Mouse (Mus musculus): ENCODE measurements at regions not wholly inside any gene's neighbourhood (a gene's known extent, or its start where the extent isn't known, plus 50 kb on each side); places are given as distances from the start of the nearest gene placed in this dataset.

DNA sequence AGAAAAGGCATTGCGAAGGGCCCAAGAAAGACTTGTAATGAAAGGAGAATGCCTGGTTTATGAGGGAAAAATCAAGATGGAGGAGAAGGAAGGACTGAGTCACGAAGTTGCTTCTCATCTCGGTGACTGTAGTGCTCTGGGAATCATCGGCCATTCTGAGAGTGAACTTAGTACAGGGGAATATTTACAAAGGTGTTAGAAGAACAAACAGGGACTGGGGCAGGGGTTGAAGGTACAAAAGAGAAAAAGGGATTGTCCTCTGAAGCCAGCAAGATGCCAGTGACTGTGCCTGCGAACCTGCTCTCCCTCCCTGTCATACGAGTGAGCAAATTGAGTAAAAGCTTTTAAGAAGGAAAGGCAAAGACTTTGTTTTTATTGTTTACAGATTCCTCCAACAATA, 78.1 kb upstream of the Ywhaq start:
- no peaks in the 10 kb centered on the region for H3K27me3 ChIP-seq (ENCODE audit: control insufficient read depth, insufficient read depth, low read depth, low read length)
- no peak overlapping the region for H3K27ac ChIP-seq (ENCODE audit: low read length)
- ATAC-seq (ENCODE audit: low read depth): no peak
- no peak overlapping the region for H3K4me2 ChIP-seq (ENCODE audit: low read depth, low read length)
- no peak overlapping the region for H3K4me3 ChIP-seq (ENCODE audit: low read length)
- peaks cover 3% of the 10 kb centered on the region; the same call in 1 of the 2 replicates for H3K4me1 ChIP-seq (replicated peaks; ENCODE audit: control insufficient read depth, insufficient read depth, low read length)
- WGBS: 72% methylated on average over 6 of the region's 6 CpGs
- no peak overlapping the region for H3K9ac ChIP-seq (ENCODE audit: low read length)
- H3K36me3 ChIP-seq (ENCODE audit: control insufficient read depth, insufficient read depth, low read length): no peaks in the 10 kb centered on the region
- no peaks in the 10 kb centered on the region for H3K9me3 ChIP-seq (ENCODE audit: control insufficient read depth, low read length)

GRCm38 (mm10) chr12:21493471-21493870, 76.0 kb upstream of the Ywhaq start:
- Histone ChIP-seq H3K27ac (ENCODE audit: low read length) (no peak overlapping the region), H3K4me2 (ENCODE audit: low read depth, low read length) (no peak overlapping the region), H3K4me3 (ENCODE audit: low read length) (no peak overlapping the region), H3K9me3 (ENCODE audit: control insufficient read depth, low read length) (no peaks in the 10 kb centered on the region), H3K9ac (ENCODE audit: low read length) (no peak overlapping the region), H3K36me3 (ENCODE audit: control insufficient read depth, insufficient read depth, low read length) (no peaks in the 10 kb centered on the region), H3K27me3 (ENCODE audit: control insufficient read depth, insufficient read depth, low read depth, low read length) (no peaks in the 10 kb centered on the region), H3K4me1 (replicated peaks; ENCODE audit: control insufficient read depth, insufficient read depth, low read length) (peaks cover 3% of the 10 kb centered on the region; the same call in 1 of the 2 replicates)
- ATAC-seq (ENCODE audit: low read depth): no peak
- WGBS: 37% methylated on average over 3 of the region's 3 CpGs

- no peak for ATAC-seq (ENCODE audit: low read depth)
- Histone ChIP-seq H3K36me3 (ENCODE audit: control insufficient read depth, insufficient read depth, low read length) (no peaks in the 10 kb centered on the region), H3K4me1 (replicated peaks; ENCODE audit: control insufficient read depth, insufficient read depth, low read length) (peaks cover 3% of the 10 kb centered on the region; the same call in 1 of the 2 replicates), H3K4me3 (ENCODE audit: low read length) (no peak overlapping the region), H3K4me2 (ENCODE audit: low read depth, low read length) (no peak overlapping the region), H3K27ac (ENCODE audit: low read length) (no peak overlapping the region), H3K9ac (ENCODE audit: low read length) (no peak overlapping the region), H3K27me3 (ENCODE audit: control insufficient read depth, insufficient read depth, low read depth, low read length) (no peaks in the 10 kb centered on the region), H3K9me3 (ENCODE audit: control insufficient read depth, low read length) (no peaks in the 10 kb centered on the region)
- WGBS: 55% methylated on average over 8 of the region's 8 CpGs
These were observed 75.3 kb upstream of the Ywhaq start for GRCm38 (mm10) chr12:21492549-21493291.

DNA sequence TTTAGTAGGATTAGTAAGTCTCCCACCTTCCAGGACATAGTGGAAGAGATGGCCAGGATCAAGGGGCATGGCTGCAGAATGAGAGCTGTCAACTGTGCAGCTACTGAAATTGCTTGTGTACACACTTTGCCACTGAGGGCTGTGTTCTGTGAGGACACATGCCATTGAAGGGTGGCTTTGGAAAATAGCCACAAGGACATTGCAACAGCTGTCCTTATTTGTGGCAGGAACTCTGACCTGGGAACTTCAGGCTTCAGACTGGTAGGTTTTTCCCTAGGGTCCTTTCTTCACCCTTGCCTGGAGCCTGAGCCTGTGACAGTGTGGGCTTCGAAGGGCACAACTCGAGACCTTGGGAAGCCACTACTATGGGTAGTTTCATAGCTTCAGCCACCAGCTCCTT, 64.2 kb upstream of the Ywhaq start:
- H3K27ac ChIP-seq (ENCODE audit: low read length): no peak overlapping the region
- no peaks in the 10 kb centered on the region for H3K4me1 ChIP-seq (replicated peaks; ENCODE audit: control insufficient read depth, insufficient read depth, low read length)
- H3K4me2 ChIP-seq (ENCODE audit: low read depth, low read length): no peak overlapping the region
- WGBS: 80% methylated on average over 2 of the region's 2 CpGs
- no peaks in the 10 kb centered on the region for H3K9me3 ChIP-seq (ENCODE audit: control insufficient read depth, low read length)
- no peak for ATAC-seq (ENCODE audit: low read depth)
- H3K27me3 ChIP-seq (ENCODE audit: control insufficient read depth, insufficient read depth, low read depth, low read length): no peaks in the 10 kb centered on the region
- H3K9ac ChIP-seq (ENCODE audit: low read length): no peak overlapping the region
- no peaks in the 10 kb centered on the region for H3K36me3 ChIP-seq (ENCODE audit: control insufficient read depth, insufficient read depth, low read length)
- no peak overlapping the region for H3K4me3 ChIP-seq (ENCODE audit: low read length)

DNA sequence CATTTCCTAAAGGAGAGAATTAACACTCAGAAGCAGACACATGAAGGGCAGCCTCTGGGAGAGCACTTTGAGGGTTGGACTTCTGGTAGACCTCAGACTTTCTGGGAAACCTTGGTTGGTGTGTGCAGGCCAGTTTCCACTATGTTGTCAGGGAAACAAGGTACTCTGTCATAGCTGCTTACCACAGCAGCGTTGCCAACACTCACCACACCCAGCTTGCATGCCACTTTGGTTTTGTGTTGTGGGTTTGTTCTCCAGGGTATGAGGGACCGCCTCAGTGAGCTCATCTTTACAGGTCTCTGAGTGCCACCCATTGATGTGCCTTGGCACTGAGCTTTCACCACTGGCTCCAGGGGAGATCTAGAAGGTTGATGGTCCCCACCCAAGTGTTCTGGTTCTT, 62.8 kb upstream of the Ywhaq start:
- 69% methylated on average over 2 of the region's 2 CpGs for WGBS
- Histone ChIP-seq H3K27me3 (ENCODE audit: control insufficient read depth, insufficient read depth, low read depth, low read length) (no peaks in the 10 kb centered on the region), H3K36me3 (ENCODE audit: control insufficient read depth, insufficient read depth, low read length) (no peaks in the 10 kb centered on the region), H3K4me3 (ENCODE audit: low read length) (no peak overlapping the region), H3K27ac (ENCODE audit: low read length) (no peak overlapping the region), H3K4me2 (ENCODE audit: low read depth, low read length) (no peak overlapping the region), H3K9ac (ENCODE audit: low read length) (no peak overlapping the region), H3K4me1 (replicated peaks; ENCODE audit: control insufficient read depth, insufficient read depth, low read length) (no peaks in the 10 kb centered on the region), H3K9me3 (ENCODE audit: control insufficient read depth, low read length) (no peaks in the 10 kb centered on the region)
- no peak for ATAC-seq (ENCODE audit: low read depth)

- no peak overlapping the region for H3K4me2 ChIP-seq (ENCODE audit: low read depth, low read length)
- no peak overlapping the region for H3K4me3 ChIP-seq (ENCODE audit: low read length)
- no peak for ATAC-seq (ENCODE audit: low read depth)
- no peak overlapping the region for H3K9ac ChIP-seq (ENCODE audit: low read length)
- 29% methylated on average over 1 of the region's 1 CpGs for WGBS
- no peaks in the 10 kb centered on the region for H3K4me1 ChIP-seq (replicated peaks; ENCODE audit: control insufficient read depth, insufficient read depth, low read length)
- H3K9me3 ChIP-seq (ENCODE audit: control insufficient read depth, low read length): no peaks in the 10 kb centered on the region
- H3K27me3 ChIP-seq (ENCODE audit: control insufficient read depth, insufficient read depth, low read depth, low read length): no peaks in the 10 kb centered on the region
- no peaks in the 10 kb centered on the region for H3K36me3 ChIP-seq (ENCODE audit: control insufficient read depth, insufficient read depth, low read length)
- no peak overlapping the region for H3K27ac ChIP-seq (ENCODE audit: low read length)
These were observed 61.8 kb upstream of the Ywhaq start for GRCm38 (mm10) chr12:21479251-21479650.

GRCm38 (mm10) chr12:21476516-21476915, 59.1 kb upstream of the Ywhaq start:
- H3K36me3 ChIP-seq (ENCODE audit: control insufficient read depth, insufficient read depth, low read length): no peaks in the 10 kb centered on the region
- no peak overlapping the region for H3K4me2 ChIP-seq (ENCODE audit: low read depth, low read length)
- no peak overlapping the region for H3K4me3 ChIP-seq (ENCODE audit: low read length)
- H3K4me1 ChIP-seq (replicated peaks; ENCODE audit: control insufficient read depth, insufficient read depth, low read length): no peaks in the 10 kb centered on the region
- ATAC-seq (ENCODE audit: low read depth): no peak
- WGBS: 64% methylated on average over 2 of the region's 2 CpGs
- H3K27ac ChIP-seq (ENCODE audit: low read length): no peak overlapping the region
- no peaks in the 10 kb centered on the region for H3K27me3 ChIP-seq (ENCODE audit: control insufficient read depth, insufficient read depth, low read depth, low read length)
- H3K9me3 ChIP-seq (ENCODE audit: control insufficient read depth, low read length): no peaks in the 10 kb centered on the region
- H3K9ac ChIP-seq (ENCODE audit: low read length): no peak overlapping the region

DNA sequence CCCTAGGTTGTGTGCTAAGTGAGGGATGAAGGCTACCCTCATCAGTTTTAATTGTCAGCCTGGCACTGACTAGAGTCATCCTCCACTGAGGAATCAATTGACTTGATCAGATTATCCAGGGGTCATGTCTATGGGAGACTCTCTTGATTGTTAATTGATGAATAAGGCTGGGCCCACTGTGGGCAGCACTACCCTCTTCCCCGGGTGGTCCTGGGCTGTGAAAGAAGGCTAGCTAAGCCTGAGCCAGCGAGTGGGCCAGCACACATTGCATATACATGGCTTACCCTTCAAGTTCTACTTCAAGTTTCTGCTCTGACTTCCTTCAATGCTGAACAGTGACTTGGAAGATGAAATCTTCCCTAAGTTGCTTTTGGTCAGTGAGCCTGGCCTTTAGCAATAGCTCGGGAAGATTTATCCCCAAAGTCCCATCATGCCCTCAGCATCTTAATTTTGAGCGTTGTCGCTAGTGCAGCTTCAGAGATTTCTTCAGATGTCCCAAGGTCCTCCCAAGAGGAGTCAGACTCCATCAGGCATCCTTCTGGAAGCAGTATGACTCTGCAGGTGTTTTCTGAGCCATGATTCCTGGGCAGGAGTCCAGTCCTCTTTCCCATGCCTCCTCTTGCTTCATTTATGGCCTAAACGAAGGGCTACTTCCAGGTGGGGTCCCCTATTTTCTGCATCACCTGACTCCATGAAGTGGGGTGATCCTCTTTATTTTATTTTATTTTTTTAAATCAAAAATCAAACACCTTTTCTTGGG, 55.7 kb upstream of the Ywhaq start:
- peak; percentile 12; the same call in 1 of the 2 replicates for ATAC-seq (ENCODE audit: low read depth)
- Histone ChIP-seq H3K4me1 (replicated peaks; ENCODE audit: control insufficient read depth, insufficient read depth, low read length) (no peaks in the 10 kb centered on the region), H3K27ac (ENCODE audit: low read length) (no peak overlapping the region), H3K27me3 (ENCODE audit: control insufficient read depth, insufficient read depth, low read depth, low read length) (no peaks in the 10 kb centered on the region), H3K36me3 (ENCODE audit: control insufficient read depth, insufficient read depth, low read length) (no peaks in the 10 kb centered on the region), H3K4me2 (ENCODE audit: low read depth, low read length) (no peak overlapping the region), H3K9ac (ENCODE audit: low read length) (no peak overlapping the region), H3K4me3 (ENCODE audit: low read length) (no peak overlapping the region), H3K9me3 (ENCODE audit: control insufficient read depth, low read length) (no peaks in the 10 kb centered on the region)
- 87% methylated on average over 6 of the region's 6 CpGs for WGBS

DNA sequence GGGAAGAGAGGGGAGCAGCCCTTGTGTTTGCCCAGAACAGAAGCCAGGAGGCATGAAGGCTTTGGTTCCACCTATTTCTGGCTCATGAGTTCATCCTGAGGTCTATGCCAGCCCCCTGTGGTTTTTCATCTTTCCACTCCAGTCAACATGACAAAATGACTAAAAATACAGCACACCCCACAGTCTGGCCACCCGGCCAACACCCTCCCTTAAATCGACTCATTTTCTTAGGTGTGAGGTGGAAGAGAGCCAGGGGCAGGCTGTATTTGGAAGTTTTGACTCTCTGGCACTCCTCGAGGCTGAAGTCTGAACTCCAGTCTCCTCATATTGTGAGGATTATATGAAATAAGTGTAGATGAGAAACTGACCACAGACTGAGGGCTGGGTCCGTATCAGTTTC, 55.0 kb upstream of the Ywhaq start:
- H3K9me3 ChIP-seq (ENCODE audit: control insufficient read depth, low read length): no peaks in the 10 kb centered on the region
- ATAC-seq (ENCODE audit: low read depth): peak; percentile 72
- H3K4me3 ChIP-seq (ENCODE audit: low read length): no peak overlapping the region
- no peak overlapping the region for H3K9ac ChIP-seq (ENCODE audit: low read length)
- H3K4me1 ChIP-seq (replicated peaks; ENCODE audit: control insufficient read depth, insufficient read depth, low read length): no peaks in the 10 kb centered on the region
- no peak overlapping the region for H3K4me2 ChIP-seq (ENCODE audit: low read depth, low read length)
- H3K27me3 ChIP-seq (ENCODE audit: control insufficient read depth, insufficient read depth, low read depth, low read length): no peaks in the 10 kb centered on the region
- 30% methylated on average over 4 of the region's 4 CpGs for WGBS
- H3K27ac ChIP-seq (ENCODE audit: low read length): no peak overlapping the region
- no peaks in the 10 kb centered on the region for H3K36me3 ChIP-seq (ENCODE audit: control insufficient read depth, insufficient read depth, low read length)

Measured in lung, embryonic 16.5 days (tissue).